In genomic region chr4:143305031-143305430, GRCm38 (mm10) we compare ENCODE assay signal across 37 mouse cellular contexts. TPM values are rescaled to one million over a fixed set of nuclear protein-coding genes. Genes with fewer than 3 reads are reported as not detected.
"Had no signal": no experiment of that assay in that cellular context is flagged by ENCODE, and none has a peak within 500 bp of the region (broad histone marks: within the 10 kb centered on the region; RNA-seq: fewer than 3 reads in every experiment).

No protein-coding gene starts in this region.

- H3K27me3 ChIP-seq: hindbrain, embryonic 12.5 days; hindbrain, embryonic 13.5 days; hindbrain, embryonic 15.5 days; intestine, embryonic 15.5 days had no signal

- H3K4me2 ChIP-seq: heart, embryonic 11.5 days; heart, embryonic 12.5 days; heart, embryonic 13.5 days; heart, embryonic 15.5 days; hindbrain, embryonic 12.5 days; hindbrain, embryonic 13.5 days; hindbrain, embryonic 14.5 days; hindbrain, embryonic 15.5 days; intestine, embryonic 15.5 days; kidney, embryonic 15.5 days had no signal

- H3K9me3 ChIP-seq: heart, embryonic 12.5 days; heart, embryonic 13.5 days; heart, embryonic 15.5 days; hindbrain, embryonic 10.5 days; hindbrain, embryonic 12.5 days; hindbrain, embryonic 13.5 days; hindbrain, embryonic 15.5 days; intestine, embryonic 15.5 days; kidney, embryonic 15.5 days had no signal

- H3K4me3 ChIP-seq: heart, embryonic 12.5 days; heart, embryonic 13.5 days; heart, embryonic 15.5 days; hindbrain, embryonic 10.5 days; hindbrain, embryonic 12.5 days; hindbrain, embryonic 13.5 days; hindbrain, embryonic 15.5 days; intestine, embryonic 15.5 days; kidney, embryonic 15.5 days; layer of hippocampus, adult 2 months; left cerebral cortex, adult 2 months had no signal

- H3K36me3 ChIP-seq: heart, embryonic 12.5 days; heart, embryonic 13.5 days; heart, embryonic 15.5 days; hindbrain, embryonic 12.5 days; hindbrain, embryonic 13.5 days; hindbrain, embryonic 15.5 days; intestine, embryonic 15.5 days; kidney, embryonic 15.5 days had no signal

- H3K27ac ChIP-seq: heart, embryonic 13.5 days; heart, embryonic 15.5 days; hindbrain, embryonic 10.5 days; hindbrain, embryonic 12.5 days; hindbrain, embryonic 13.5 days; hindbrain, embryonic 14.5 days; hindbrain, embryonic 15.5 days; hindbrain, postnatal 0 days; intestine, embryonic 15.5 days; kidney, embryonic 15.5 days; kidney, postnatal 0 days; layer of hippocampus, adult 2 months; left cerebral cortex, adult 2 months had no signal

- ATAC-seq: hindbrain, postnatal 0 days; inflammation-experienced regulatory T-cells, adult 6 months; intestine, embryonic 15.5 days; intestine, embryonic 16.5 days; intestine, postnatal 0 days had no signal

- DNase-seq: heart, postnatal 10 days; heart, postnatal 14 days; heart, postnatal 36 days; heart, postnatal 4 days; kidney, adult 11 months; kidney, adult 18-20 months; kidney, adult 2 months; kidney, adult 8-10 months; kidney, adult 9 months; kidney, postnatal 10 days; kidney, postnatal 14 days; kidney, postnatal 25 days; kidney, postnatal 36 days; kidney, postnatal 4 days; layer of hippocampus, adult 9-11 months; layer of hippocampus, postnatal 36 days had no signal

- H3K9ac ChIP-seq: heart, embryonic 12.5 days; heart, embryonic 13.5 days; heart, embryonic 15.5 days; hindbrain, embryonic 12.5 days; hindbrain, embryonic 13.5 days; hindbrain, embryonic 14.5 days; hindbrain, embryonic 15.5 days; intestine, embryonic 15.5 days; kidney, embryonic 15.5 days had no signal

RNA-seq across cellular contexts. Expression of gene Pdpn, which starts 5.7 kb away (rescaled TPM):
- total RNA-seq: hematopoietic stem cell, adult 5-6 weeks had no signal

RNA-seq across cellular contexts. Expression of gene Lrrc38, which starts 44.5 kb away (rescaled TPM):
- total RNA-seq: hematopoietic stem cell, adult 5-6 weeks had no signal
- polyA plus RNA-seq: heart, embryonic 12.5 days; inflammation-experienced regulatory T-cells, adult 6 months; intestine, embryonic 16.5 days; intestine, postnatal 0 days; kidney, embryonic 14.5 days; large intestine, adult 2 months had no signal
